Mouse (Mus musculus) adrenal gland (tissue): ENCODE results near the gene Dbf4.

Source experiments
- intact Hi-C: fragments of 180-260 bp; cut with DNase I; formaldehyde crosslinking; loops from one replicate; pipeline ENCODE4 v1.15.1; 2025
- long read RNA-seq, 2 experiments: library from polyadenylated mRNA; unstranded; transcript quantifications; one replicate each; pipeline ENCODE4 v2.0.0; 2020; ENCODE audit warnings: borderline replicate concordance in 1 of 2; ENCODE audit not compliant: insufficient replicate concordance in 1 of 2

Gene Dbf4
- long read RNA-seq, experiment 1, result 0 reads
- long read RNA-seq, experiment 2, partial matches to known transcripts, result 0 of 2 reads
- long read RNA-seq, experiment 2, other reads (novel, unspliced or antisense), result 0 of 2 reads

DNA sequence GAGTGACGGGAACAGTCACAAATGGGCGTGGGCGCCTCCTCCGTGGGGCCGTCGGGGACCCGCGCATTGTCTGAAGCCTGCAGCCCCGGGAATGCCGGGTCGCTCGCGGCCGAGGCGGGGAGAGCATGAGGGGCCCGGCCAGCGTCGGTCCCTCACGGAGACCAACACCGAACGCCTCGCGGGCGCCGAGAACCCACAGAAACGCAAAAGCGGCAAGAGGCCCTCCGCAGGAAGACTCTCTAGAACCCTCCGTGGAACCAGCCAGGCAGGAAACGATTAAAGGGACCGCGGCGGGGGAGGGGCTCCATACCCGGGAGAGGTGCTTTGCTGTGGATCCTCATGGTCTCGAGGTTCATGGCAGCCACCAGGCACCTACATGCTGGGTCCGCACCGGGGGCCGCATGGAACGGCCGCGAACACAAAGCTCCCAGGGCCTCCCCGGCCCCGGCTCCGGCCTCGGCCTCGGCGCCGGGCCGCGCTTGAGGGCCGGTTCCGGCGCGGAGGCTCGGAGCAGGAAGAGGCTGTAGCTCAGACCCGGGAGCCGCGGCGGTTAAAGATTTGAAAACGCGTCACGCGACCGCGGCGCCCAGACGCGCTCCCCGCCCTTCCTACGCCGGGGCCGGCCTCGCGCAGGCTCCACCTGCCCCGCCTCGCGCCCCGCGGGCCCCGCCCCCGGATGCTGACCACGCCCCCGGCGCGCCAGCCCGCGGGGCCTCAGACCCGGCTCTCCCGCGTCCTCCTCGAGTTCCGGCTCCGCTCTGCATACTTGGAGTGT is at the start of gene Dbf4, which contains the start of gene Slc25a40:
Dbf4 (minus strand) TSS at position 560 of the 775 bp plus-strand sequence.
Slc25a40 (plus strand) TSS at position 694 of the 775 bp plus-strand sequence.
- intact Hi-C loops, result loop anchor here (5.0 kb wide), 1 partner anchor 55 kb away; the partner anchor contains the start of gene Adam22

DNA sequence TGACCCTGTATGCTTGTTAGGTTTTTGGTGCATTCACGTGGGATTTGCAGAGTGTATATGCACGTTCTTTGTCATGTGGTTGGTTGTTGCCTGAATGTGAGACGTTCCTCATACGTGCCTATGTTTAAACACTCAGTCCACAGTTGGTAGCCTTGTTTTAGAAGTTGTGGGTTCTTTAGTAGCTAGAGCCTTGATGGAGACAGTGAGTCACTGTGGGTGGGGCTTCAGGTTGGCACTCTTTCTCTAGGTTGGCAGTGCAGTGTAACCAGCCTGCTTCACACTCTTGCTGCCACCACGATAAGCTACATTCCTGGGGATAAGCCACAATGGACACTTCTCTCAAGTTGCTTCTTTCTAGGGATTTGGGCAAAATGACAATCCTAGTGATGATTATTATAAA is 34.0 kb upstream of the Dbf4 start:
- intact Hi-C loops, result no loop called here

DNA sequence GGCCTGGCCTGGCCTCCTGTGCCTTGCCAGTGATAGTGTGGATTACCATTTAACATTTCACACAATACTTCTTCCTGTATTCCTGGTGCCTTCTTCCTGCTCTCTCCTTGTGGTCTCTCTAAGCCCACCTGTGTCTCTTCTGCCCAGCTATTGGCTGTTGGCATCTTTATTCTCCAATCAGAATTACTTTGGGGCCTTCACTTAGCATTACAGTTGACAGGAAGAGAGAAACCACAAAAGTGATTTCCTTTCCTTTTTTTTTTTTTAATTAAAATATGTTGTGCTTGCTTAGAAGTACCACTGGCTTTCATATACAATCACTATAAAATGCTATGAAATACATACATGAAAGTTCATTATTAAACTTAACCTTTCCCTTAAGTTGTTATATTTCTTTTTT is 33.0 kb upstream of the Dbf4 start:
- intact Hi-C loops, result no loop called here

DNA sequence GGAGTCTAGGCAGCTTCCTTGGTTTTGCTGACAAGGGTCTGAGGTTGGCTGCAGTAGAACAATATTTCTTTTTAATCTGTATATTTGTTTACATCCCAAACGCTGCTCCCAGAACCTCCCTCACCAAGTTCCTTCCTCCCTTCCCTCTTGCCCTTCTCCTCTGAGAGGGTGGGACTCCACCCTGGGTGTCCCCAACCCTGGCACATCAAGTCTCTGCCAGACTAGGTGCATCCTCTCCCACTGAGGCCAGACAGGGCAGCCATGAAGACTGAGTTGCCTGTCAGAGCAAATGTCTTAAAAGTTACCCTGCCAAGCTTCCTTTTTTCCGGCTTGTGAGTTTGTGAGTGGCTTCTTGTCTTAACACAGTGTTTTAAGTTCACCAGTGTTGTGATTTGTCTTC is 16.6 kb upstream of the Dbf4 start:
- intact Hi-C loops, result no loop called here

DNA sequence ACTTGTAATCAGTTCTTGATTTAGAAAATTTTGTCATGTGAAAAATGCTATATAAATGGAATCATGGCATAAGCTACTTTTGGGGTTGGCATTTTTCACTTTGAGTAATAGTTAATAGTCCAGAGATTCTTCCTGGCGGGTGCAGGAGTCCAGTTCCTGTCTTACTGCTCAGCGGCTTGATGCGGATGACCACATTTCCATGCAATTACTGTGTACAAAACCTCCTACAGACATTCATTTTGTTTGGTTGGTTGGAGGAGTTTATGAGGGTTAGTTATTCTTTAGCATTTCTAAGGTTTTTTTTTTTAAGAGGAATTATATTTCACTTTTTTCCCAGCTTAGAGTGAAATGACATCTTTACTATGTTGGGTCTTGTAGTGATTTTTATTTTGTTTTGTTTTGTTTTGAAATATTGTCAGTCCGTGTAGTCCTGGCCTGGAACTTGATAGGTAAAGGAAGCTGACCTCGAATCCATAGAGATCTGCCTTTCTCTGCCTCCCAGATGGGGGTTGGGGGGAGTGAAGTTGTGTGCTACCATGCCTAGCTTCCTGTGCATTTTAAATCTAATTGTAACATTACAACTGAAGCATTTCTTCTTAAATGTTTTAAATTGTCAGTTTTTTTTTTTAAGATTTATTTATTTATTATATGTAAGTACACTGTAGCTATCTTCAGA is 15.1 kb upstream of the Dbf4 start:
- intact Hi-C loops, result no loop called here

DNA sequence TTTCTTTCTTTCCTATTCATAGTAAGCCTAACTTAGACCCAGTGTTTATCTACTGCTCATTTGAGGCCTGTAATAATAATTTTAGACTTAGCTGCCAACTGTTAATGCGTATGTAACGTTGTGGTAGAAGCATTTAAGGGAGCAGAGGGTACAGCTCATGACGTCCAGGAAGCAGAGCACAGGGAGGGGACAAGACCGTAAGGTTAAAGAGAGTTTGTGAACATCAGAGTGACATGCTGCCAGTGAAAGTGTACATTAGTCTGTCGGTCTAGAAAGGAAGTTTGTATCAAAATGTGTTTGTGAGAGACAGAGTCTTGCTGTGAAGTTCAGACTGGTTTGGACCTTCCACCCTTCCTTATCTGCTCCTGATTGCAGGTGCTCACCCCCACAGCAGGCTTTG is 3.4 kb upstream of the Dbf4 start:
- intact Hi-C loops, result no loop called here

DNA sequence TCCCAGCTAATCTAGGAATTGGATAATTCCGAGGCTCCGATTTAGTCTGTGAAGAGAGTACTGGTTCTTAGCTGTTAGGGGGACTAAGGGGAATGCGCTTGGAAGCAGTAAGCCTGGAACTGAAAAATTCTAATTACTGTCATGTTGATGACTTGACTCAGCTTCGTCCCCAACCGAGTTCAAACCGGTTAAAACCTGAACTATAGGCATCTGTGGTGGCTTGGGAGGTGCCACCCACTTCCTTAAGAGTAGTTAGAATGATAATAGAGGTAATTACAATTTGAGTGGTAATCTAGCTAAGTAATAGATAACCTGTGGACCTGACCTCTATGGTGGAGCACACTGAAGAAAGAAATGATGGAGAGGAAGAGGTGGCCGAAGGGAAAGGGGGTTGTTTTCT is 1.6 kb upstream of the Dbf4 start:
- intact Hi-C loops, result loop anchor here (5.0 kb wide), 1 partner anchor 57 kb away; the partner anchor contains the start of gene Adam22

DNA sequence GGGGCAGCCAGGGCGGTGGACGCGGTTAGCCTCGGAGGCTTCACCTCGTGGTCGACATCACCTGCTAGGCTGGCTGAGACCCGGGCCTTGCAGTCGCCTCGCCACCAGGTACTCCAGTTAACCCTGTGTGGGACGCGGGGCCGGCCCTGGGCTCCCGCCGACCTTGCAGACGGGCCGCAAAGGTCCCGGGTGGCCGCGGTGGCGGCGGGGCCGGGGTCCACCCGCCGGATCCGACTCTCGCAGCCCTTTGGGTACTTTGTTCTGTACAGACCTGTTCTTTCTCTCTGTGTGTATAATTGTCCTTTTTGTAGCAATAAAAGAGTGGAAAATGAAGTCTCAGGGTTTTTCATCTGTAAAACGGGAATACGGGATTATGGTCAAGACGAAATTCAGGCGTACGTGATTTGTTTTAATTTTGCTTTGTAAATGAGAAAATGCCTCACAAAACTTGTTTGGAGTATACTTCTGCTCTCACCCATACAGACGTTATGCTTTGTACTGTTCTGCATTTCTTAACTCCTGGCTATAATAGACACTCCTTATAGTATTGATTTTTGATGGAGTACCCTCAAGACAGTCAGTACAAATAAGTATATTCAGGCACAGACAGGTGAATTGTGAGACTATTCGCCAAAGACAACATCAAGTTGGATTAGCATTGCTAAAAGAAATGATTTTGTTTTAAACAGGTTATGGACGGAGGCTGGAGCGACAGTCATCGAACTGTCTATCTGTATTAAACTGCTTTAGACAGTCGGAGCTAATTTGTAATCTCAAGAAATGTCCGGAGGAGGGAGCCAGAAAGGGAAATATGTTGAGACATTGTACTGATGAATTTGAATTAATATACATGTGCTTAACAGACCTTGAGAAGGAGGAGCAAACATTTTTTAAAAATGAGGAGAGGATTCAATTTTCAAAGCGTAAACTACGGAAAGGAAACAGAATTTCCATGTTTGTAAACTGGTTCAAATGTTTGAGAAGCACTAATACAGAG is 714 bp upstream of the Dbf4 start:
- intact Hi-C loops, result loop anchor here (5.0 kb wide), 1 partner anchor 56 kb away; the partner anchor contains the start of gene Adam22

DNA sequence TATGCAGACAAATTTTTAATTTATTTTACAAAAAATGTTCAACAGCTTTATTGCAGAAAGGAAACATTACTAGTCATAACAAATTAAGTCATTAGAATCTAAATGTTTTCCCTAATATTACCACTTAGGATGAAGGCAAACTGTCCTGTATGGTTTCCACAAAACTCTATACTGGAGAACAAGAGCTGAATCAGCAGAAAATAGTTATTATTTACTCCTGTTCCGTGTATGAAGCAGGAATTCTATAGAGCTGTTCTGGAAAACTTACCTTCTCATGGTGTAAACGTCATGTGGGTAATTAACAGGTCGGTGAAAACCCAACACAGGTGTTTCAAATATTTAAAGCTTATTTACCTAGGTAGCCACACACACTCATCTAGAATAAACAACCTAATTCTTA is 1.1 kb downstream of the Dbf4 start:
- intact Hi-C loops, result loop anchor here (5.0 kb wide), 1 partner anchor 54 kb away; the partner anchor contains the start of gene Adam22

DNA sequence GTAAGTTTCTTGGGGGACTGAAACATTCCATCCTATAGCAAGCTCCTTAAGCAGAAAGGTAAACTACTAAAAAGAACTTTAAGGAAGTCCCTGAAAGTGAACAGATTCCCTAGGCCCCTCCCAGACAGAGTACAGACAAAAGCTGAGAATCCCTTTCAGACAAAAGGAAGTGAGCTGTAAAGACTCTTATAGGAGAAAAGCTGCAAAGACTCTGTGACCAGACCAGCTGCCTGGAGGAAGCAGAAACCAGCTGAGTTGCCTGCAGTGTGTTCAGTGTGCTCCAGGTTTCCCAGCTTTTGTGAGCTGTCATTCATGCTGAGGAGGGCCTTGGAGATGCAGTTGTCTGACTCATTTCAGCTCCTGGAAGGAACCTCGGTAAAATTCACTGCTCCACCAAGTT is 5.1 kb downstream of the Dbf4 start:
- intact Hi-C loops, result no loop called here

DNA sequence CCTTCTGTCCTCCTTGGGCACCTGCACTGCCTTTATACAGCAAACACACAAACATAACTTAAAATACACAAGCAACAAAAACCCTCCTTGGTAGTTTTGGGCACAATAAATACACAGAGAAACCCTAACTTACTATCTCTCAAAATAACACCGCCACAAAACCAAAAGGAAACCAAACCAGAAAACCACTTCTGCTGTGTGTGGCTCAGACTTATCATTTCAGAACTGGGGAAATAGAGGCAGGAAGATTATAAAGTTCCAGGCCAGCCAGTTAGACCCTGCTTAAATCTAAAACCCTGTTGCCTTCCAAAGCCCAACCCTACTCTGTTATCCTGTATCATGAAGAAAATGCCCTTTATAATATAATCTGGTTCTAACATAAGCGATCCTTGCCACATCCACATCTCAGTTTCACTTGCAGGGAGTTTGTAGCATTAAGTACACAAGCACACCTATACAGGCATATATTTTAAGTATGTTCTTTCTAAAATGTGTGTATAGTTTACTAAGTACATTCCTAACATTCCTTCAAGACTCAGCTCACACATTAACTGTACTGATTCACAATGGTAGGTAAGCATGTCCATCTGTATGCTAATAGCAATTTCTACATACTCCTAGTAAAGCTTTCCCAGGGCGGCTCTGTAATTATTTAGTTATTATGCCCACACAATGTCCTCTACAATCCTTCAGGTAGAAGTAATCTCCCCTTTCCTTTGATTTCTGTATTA is 5.7 kb downstream of the Dbf4 start:
- intact Hi-C loops, result no loop called here

DNA sequence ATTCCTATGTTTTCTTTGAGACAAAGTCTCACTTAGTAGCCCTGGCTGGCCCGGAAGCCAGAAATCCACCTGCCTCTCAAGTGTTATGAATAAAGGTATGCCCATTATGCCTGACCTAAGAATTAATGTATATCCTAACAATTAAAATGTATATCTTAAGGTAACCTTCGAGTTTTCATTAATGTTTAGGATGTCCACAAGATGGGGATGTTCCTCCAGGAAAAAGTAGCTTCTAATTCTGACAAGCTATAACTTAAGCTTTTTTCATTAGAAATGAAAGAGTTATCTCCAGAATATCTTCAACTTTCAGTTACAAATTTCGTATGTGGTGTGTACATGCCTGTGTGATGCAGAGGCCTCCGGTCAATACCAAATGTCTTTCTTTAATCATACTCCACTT is 13.8 kb downstream of the Dbf4 start:
- intact Hi-C loops, result no loop called here

DNA sequence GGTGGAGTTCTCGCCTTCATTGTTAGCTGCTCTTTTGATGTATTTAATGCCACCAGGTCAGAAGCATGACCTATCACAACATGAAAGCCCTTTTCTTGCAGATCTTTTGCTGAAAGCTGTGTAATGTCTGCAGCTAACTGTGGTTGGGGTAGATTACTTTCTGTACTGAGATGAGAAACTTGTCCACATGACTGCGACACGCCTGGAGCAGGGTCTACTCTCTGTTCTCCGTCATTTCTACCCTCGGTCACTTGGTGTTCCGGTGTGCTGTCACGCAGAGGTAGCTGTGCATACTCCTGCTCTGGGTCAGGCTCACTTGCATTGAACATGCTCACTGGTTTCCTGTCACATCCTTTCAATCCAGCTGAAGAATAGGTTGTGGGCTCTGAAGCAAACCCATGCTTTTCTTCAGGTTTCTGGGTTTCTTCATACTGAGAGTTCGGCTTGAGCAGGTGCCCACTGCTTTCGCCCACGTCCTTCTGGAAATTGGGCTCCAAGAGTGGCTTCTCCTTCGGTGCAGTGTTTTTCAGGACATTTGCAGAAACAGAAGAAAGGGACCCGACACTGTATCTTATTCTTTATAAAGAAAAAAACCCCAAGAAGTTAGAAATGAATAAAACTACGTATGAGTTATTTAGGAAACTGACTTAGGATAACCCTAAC is 24.8 kb downstream of the Dbf4 start:
- intact Hi-C loops, result no loop called here

DNA sequence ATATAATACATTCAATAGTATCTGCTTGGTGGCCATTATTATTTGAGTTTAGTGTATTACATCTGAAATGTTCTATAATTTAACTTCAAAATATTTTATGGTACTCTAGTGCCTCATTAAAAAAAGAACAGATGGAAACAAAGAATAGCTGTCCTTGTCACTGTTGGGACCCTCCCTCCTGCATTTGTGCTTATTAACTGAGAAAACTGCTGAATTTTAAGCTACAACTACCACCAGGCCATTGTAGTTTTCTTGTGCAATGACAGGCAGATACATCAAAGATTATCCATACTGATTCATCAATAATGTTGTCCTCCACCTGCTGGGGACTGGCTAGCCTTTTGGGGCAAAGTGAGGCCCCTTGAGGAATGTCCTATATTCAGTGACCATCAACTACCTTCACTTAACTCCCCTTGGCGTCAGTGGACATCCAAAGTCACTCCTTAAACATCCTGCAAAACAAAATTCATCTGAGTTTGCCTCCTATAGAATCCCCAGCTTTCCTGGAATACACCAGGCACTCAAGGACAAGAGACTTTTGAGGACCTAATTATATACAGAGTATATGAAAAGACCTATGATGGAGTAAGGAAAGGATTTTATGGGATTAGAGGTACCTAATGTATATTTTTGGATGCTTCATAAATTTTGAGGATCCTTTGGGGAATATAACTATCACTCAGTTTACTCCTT is 28.5 kb downstream of the Dbf4 start:
- intact Hi-C loops, result no loop called here

DNA sequence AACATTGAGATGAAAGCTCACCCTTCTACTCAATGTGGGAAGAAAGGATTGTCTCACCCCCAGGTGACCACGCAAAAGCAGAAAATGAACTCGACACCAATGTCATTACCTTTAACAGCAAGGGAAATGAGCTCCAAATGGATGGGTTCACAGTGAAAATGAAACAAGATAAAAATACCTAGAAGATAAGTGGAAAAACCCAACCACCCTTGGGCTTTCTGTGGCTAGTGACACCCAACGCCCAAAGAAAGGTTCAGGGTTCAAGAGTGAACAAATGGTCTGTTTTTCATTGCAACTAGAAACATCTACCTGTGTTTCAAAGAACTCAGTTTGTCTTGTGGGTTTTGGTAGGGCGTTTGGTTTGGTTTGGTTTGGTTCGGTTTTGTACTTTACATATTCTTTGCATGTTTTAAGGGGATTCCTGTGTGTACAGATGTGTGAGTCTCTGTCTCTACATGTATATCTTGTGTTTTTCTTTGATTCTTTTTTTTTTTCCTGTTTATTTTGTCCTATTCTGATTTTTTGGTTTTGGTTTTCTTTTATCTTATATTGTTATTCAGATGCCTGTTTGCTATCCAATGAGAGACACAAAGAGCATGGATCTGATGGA is 48.1 kb downstream of the Dbf4 start:
- intact Hi-C loops, result no loop called here

DNA sequence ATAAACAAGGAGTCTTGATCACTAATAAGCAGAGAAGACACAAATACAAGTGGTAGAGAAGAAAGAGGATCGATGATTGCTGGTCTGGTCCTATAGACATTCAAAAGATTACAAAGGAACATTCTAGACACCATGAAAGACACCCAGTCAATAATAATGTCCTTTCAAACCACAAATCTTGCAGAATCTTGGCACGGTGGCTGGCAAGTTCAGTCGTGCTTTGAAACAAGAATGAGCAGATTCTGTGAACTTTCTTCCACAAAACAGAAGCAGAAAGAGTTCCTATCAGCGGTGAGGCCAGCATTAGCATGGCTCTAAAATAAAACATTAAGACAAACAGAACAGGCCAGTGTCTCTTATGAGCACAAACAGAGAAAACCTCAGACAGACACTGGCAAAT is 49.1 kb downstream of the Dbf4 start:
- intact Hi-C loops, result no loop called here

DNA sequence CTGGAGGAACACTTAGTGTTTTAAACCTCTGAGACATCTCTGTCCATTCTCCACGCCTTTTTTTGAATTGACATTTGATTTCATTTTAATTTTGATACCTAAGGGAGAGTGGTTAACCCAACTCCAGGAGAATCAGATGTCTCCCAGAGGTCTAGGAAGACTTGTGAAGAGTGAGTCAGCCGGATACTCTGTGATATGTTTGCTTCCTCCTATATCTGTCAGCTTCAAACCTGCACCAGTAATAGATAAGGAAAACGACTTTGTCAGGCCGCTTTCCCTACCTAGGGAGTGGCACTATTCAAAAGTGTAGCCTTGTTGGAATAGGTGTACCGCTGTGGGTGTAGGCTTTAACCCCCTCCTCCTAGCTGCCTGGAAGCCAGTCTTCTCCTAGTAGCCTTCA is 53.7 kb downstream of the Dbf4 start:
- intact Hi-C loops, result loop anchor here (5.0 kb wide), 1 partner anchor 54 kb away; the partner anchor contains the start of genes Dbf4 and Slc25a40

DNA sequence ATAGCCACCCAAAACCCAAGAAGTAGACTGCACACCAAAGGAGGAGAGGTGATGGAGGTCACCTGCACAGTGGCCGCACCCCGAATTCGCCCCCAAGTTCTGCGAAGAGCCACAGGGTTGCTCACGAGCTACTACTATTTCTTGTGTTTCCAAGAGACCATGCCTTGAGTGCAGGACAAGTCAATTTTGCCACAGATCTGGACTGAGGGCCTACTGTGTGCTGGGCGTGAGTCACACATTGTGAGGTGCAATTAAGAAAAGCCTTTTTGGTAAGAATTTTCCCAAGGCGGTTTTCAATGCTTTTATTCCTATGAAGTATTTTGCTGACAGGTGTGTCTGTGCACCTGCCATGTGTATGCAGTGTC is 54.2 kb downstream of the Dbf4 start:
- intact Hi-C loops, result loop anchor here (5.0 kb wide), 1 partner anchor 54 kb away; the partner anchor contains the start of genes Dbf4 and Slc25a40
